Mouse (Mus musculus) hindbrain, postnatal 0 days (tissue): ENCODE measurements at regions not wholly inside any gene's neighbourhood (a gene's known extent, or its start where the extent isn't known, plus 50 kb on each side); places are given as distances from the start of the nearest gene placed in this dataset.

Source experiments
- ATAC-seq: fragments of 200-750 bp; cut with Nextera tagmentation; 2 replicates; pipeline ENCODE4 v1.8.0; 2017; ENCODE audit warnings: mild to moderate bottlenecking, moderate TSS enrichment, moderate library complexity
- DNase-seq: peaks from one replicate; pipeline ENCODE4 v3.0.0-alpha.2; 2015; ENCODE audit warnings: low spot score
- H3K27ac ChIP-seq: fragments of 300-500 bp; sonication (generic); 2 replicates; pipeline ENCODE4 v1.5.1; 2014; ENCODE audit warnings: mild to moderate bottlenecking
- H3K27me3 ChIP-seq: fragments of 300-500 bp; sonication (generic); 2 replicates; pipeline ENCODE4 v1.6.1; 2014; ENCODE audit warnings: low read length, mixed read lengths; ENCODE audit not compliant: insufficient read depth
- H3K36me3 ChIP-seq: fragments of 300-500 bp; sonication (generic); 2 replicates; pipeline ENCODE4 v1.6.1; 2014; ENCODE audit warnings: low read length, mixed read lengths; ENCODE audit not compliant: insufficient read depth
- H3K4me1 ChIP-seq: fragments of 300-500 bp; sonication (generic); 2 replicates; pipeline ENCODE4 v1.6.1; 2014; ENCODE audit warnings: antibody characterized with exemption, low read length, mixed read lengths; ENCODE audit not compliant: insufficient read depth
- H3K4me2 ChIP-seq: fragments of 300-500 bp; sonication (generic); 2 replicates; pipeline ENCODE4 v1.6.1; 2014; ENCODE audit warnings: low read depth, mild to moderate bottlenecking, low read length, moderate library complexity, mixed read lengths
- H3K4me3 ChIP-seq: fragments of 300-500 bp; sonication (generic); 2 replicates; pipeline ENCODE4 v1.5.1; 2014; ENCODE audit warnings: low read length
- H3K9ac ChIP-seq: fragments of 300-500 bp; sonication (generic); replicated peaks from 2 replicates; pipeline ENCODE4 v1.6.1; 2014; ENCODE audit warnings: mild to moderate bottlenecking, low read length, moderate library complexity, mixed read lengths
- H3K9me3 ChIP-seq: fragments of 300-500 bp; sonication (generic); 2 replicates; pipeline ENCODE4 v1.6.1; 2016; ENCODE audit warnings: low read length, mixed read lengths
- CTCF ChIP-seq: IDR thresholded peaks from 2 replicates; pipeline ENCODE4 v1.5.1; 2016; ENCODE audit warnings: antibody characterized with exemption, control low read depth, low read depth
- WGBS: fragments of 180-500 bp; shearing (Covaris S2); extraction: QIAGEN DNeasy Blood & Tissue Kit; methylation state at CpG from one replicate; pipeline ENCODE4 v1.1.7; 2014; 5-methylcytosine and 5-hydroxymethylcytosine counted together

DNA sequence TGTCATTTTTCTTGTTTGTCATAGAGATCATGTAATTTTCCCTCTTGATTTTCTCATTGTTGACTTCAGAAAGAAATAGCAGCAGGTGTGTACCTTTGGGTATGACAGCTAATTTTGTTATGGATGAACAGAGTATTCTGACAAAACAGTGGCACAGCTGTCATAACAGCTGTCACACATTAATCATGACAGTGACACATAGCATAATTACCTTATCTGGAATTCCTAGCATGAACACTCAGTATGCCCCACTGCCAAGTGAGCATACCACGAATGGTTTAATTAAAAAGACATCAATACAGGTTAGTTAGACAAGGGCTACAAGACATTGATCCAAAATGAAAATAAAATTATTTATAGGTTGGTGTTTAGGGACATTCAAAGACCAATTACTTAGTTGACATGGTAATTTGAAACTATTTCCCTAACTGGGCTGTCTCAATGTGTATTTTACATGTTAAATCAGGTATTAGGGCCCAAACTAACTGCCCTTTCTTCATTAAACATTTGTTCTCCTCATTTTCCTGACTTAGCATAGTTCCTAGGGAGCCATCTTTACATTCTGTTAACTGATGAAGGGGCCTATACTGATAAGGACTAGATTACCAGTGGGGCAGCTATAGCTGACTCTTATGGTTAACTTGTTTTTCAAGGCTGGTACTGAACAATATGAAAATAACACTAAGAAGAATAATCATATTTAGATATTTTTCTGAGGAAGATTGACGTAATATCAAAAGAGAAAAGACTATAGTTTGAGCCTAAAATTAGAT is 52.2 kb downstream of the Aldoart1 start:
- Histone ChIP-seq H3K4me2 (no peak overlapping the region), H3K4me1 (no peaks in the 10 kb centered on the region), H3K9me3 (no peaks in the 10 kb centered on the region), H3K27ac (no peak overlapping the region), H3K36me3 (no peaks in the 10 kb centered on the region), H3K9ac (no peak overlapping the region), H3K4me3 (no peak overlapping the region), H3K27me3 (no peaks in the 10 kb centered on the region)
- 60% methylated on average over 2 of the region's 2 CpGs for WGBS
- peak; percentile 82 for ATAC-seq
- no peak for TF ChIP-seq CTCF
- DNase-seq = peak; percentile 55

DNA sequence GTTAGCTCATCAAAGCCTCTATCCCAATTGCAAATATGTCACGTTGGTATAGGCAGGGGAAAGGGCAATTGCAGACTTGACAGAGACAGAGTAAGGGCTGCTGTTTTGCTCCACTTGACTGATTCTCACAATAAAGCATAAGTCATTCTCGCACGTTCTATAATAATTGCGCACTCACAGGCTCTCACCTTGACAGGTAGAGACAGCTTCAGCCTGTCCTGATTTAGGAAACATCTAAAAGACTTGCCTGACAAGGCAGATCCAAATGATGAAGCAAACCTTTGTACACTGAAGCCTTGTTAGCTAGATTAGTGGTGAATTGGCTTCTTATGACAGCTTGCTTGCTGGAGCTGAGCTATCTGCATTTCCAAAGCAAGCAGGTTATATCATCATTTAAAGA is 52.9 kb downstream of the Aldoart1 start:
- no peaks in the 10 kb centered on the region for H3K27me3 ChIP-seq
- peak; percentile 3 for DNase-seq
- no peaks in the 10 kb centered on the region for H3K4me1 ChIP-seq
- H3K36me3 ChIP-seq = no peaks in the 10 kb centered on the region
- WGBS = 68% methylated on average over 4 of the region's 4 CpGs
- no peak overlapping the region for H3K4me3 ChIP-seq
- no peak overlapping the region for H3K4me2 ChIP-seq
- no peak for TF ChIP-seq CTCF
- no peaks in the 10 kb centered on the region for H3K9me3 ChIP-seq
- H3K27ac ChIP-seq = no peak overlapping the region
- H3K9ac ChIP-seq = no peak overlapping the region
- ATAC-seq = no peak

GRCm38 (mm10) chr4:72788796-72789195 is 63.6 kb downstream of the Aldoart1 start:
- H3K9ac ChIP-seq = no peak overlapping the region
- H3K4me3 ChIP-seq = no peak overlapping the region
- H3K27ac ChIP-seq = no peak overlapping the region
- TF ChIP-seq CTCF = no peak
- WGBS = 83% methylated on average over 4 of the region's 4 CpGs
- H3K9me3 ChIP-seq = no peaks in the 10 kb centered on the region
- H3K4me2 ChIP-seq = no peak overlapping the region
- ATAC-seq (no peak), DNase-seq (no peak)
- H3K4me1 ChIP-seq = no peaks in the 10 kb centered on the region
- no peaks in the 10 kb centered on the region for H3K36me3 ChIP-seq
- no peaks in the 10 kb centered on the region for H3K27me3 ChIP-seq

GRCm38 (mm10) chr4:72766896-72767295 is 85.5 kb downstream of the Aldoart1 start:
- H3K27me3 ChIP-seq = no peaks in the 10 kb centered on the region
- no peak overlapping the region for H3K4me2 ChIP-seq
- 71% methylated on average over 5 of the region's 5 CpGs for WGBS
- no peak for DNase-seq
- no peak overlapping the region for H3K4me3 ChIP-seq
- H3K36me3 ChIP-seq = no peaks in the 10 kb centered on the region
- no peak for TF ChIP-seq CTCF
- no peak for ATAC-seq
- H3K27ac ChIP-seq = no peak overlapping the region
- H3K9ac ChIP-seq = no peak overlapping the region
- no peaks in the 10 kb centered on the region for H3K4me1 ChIP-seq
- H3K9me3 ChIP-seq = no peaks in the 10 kb centered on the region

- DNase-seq = peak; percentile 3
- Histone ChIP-seq H3K9me3 (no peaks in the 10 kb centered on the region), H3K4me1 (no peaks in the 10 kb centered on the region), H3K27ac (no peak overlapping the region), H3K4me2 (no peak overlapping the region), H3K36me3 (no peaks in the 10 kb centered on the region), H3K4me3 (no peak overlapping the region), H3K27me3 (no peaks in the 10 kb centered on the region), H3K9ac (no peak overlapping the region)
- 33% methylated on average over 2 of the region's 2 CpGs for WGBS
- no peak for ATAC-seq
- TF ChIP-seq CTCF = no peak
Observed at GRCm38 (mm10) chr4:72766386-72766785, 86.0 kb downstream of the Aldoart1 start.
